Mouse (Mus musculus): Measurements from ENCODE around the gene Numbl. TPM values are rescaled to one million over a fixed set of nuclear protein-coding genes. Genes with fewer than 3 reads are reported as not detected.

Numbl gene
- total RNA-seq, 2 experiments from 2014 or later, result 11.3 to 13.6 TPM

DNA sequence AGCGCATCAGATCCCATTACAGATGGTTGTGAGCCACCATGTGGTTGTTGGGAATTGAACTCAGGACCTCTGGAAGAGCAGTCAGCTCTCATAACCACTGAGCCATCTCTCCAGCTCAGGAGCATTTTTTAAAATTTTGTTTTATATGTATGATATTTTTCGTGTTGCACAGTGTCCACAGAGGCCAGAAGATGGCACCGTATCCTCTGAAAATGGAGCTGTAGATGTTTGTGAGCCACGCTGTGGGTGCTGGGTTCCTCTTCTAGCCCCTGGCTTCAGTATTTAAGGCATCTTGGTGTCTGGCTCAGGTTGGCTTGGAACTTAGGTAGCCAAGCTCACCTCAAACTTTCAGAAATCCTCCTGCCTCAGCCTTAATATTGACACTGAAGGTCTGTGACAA lies 38.3 kb downstream of the Numbl start:
- no peak for DNase-seq

DNA sequence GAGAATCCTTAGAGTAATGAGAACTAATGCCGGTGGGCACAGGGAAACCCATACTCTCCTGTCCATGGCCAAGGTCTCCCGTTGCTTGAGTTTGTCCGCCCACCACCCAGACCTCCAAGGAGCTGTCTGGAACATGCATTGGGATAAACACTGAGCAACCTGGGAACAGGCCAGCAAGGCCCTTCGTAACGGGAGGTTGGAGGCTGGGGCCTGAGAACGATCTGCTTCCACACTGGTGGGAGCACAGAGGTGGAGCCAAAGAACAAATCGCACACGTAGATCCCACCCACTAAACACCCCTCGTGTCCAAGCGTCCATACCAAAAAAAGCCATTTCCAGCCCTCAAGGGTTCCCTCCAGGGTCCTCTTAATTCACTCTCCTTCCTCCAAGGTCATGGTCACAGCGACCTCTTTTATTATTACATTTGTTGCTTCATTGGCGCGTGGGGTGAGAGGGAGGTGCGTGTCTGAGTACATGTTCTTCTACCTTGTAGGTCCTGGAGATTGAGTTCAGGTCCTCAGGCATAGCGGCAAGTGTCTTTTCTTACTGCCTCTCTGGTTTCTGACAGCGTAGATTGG lies 39.9 kb downstream of the Numbl start:
- no peak for DNase-seq

DNA sequence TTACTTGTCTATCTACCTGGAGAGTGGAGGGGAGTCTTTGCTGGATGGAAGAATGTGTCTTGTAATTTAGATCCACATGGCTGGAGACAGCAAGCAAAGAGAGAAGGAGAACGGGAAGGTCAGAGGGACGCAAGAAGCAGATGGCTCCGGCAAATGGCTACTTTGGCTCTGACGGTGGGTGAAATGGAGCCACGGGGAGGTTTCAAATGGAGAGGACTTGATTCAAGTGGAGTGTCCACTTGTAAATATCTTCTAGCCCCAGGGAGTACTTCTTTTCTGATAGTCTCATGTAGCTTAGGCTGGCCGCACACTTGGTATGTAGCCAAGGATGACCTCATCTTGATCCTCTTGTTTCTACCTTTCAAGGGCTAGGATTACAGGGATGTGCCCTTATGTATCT lies 40.6 kb downstream of the Numbl start:
- DNase-seq, result no peak

DNA sequence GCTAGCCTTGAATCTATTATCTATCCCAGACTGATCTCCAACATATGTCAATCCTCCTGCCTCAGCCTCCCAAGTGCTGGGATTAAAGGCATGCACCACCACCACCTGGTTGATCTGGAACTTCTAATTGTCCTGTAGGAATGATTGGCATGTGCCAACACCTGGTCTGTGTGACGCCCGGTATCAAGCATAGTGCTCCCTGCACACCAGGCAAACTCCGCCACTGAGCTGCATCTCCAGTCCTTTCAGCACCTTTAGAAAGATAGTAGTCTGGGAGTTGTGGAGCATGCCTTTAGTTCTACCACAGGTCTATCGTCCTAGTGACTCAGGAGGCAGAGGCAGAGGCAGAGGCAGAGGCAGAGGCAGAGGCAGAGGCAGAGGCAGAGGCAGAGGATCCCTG lies 42.1 kb downstream of the Numbl start:
- DNase-seq, result no peak

DNA sequence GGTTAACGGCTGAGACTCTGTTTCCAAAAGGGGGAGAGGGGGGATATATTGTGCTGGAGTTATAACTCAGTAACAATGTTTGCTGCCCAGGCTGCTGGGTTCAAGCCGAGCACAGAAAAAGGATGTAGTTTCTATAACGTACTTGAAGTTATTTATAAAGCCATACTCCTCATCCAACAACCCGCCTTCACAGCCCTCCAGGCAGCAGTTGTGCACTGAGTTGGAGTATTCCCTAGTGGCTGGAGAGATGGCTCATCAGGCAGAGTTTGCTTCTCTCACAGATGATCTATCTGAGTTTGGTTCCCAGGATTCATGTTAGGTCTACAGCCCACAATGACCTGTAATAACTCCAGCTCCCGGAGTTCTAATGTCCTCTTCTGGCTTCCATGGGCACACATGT lies 42.6 kb downstream of the Numbl start:
- DNase-seq, result no peak

DNA sequence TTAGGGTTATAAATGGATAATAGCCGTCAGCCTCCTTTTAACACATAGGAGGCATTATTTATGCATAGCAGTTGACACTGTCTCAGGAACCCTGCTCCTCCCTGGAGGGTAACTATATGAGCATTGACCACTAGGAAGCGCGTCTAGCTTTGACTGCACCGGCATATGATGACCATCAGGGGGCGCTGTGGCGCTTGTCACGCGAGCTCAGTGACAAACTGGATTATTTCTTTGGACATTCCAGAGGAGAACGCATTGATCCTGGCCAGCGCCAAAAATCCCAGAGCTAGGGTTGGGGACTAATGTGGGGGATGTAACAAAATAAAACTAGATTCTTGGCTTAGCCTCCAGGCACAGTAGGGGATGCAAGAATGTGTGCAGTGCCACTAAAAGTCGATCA lies 43.9 kb downstream of the Numbl start:
- peak; percentile 86 for DNase-seq

DNA sequence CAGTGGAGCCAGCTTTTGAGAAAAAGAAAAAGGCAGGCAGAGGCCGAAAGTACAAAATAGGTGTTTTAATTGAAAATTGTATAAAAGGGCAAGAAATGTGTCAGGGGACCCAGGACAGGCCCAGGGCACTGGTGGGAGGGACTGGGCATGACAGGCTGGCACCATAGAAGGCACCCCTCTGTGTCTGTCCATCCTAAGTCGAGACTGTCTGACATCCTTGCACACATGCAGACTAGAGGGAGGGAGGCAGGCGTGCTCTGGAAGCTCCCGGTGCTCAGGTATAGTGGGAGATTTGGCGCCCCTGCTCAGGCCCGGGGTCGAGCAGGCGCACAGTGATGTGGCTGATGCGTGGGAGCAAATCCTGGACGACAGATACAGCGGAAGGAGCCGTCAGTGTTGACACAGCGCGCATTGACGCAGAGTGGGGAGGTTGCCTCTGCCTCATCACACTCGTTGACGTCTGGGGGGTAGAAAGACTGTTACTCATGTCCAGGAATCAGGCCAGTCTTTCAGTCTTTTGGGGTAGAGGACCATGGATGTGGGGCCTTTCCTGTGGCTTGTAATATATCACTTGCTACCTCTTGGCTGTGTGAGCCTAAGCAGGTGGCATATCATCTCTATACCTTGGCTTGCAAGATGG lies 47.0 kb downstream of the Numbl start:
- no peak for DNase-seq

DNA sequence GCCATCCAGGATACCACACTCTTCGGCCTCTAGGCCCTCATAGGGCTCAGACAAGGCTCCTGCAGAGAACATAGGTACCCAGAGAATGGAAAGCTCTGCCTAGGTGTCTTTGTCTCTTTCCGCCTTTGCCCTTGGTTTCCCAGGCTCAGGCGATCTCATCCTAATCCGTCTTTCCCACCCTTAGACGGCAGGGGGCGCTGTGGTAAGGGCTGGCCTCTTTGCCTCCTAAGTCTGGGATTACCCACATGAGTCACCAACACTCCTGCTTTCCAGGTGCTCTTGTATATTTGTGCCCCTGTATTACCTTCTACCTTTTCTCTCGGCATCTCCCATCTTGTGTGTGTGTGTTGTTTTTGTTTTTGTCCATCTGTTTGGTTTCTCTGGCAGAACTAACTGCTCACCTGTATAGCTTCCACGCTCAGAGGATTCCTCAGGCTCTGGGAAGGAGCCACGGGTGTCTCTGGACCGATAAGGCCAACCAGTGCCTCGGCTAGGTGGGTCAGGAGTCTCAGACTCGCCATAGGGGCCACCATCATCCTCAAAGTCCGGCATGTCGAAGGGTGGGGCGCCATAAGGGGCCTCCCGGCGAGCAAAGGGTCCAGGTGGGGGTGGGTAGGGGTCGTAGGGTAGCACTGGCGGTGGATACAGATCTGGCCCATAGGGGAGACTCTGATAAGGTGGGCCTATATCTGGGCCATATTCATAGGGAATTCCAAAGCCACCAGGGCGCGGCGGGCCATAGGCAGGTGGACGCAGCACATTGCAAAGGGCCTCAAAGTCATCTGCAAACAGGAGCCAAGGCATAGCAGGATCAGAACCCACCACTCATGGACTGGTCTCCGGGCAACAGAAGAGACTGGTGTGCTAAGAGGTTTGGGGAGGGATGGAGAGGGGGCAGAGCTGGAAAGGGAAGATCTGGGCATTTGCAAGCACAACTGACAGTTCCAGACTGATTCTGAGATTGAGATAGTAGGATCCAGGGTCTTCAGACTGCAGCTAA lies 48.2 kb downstream of the Numbl start:
- peak; percentile 58 for DNase-seq

DNA sequence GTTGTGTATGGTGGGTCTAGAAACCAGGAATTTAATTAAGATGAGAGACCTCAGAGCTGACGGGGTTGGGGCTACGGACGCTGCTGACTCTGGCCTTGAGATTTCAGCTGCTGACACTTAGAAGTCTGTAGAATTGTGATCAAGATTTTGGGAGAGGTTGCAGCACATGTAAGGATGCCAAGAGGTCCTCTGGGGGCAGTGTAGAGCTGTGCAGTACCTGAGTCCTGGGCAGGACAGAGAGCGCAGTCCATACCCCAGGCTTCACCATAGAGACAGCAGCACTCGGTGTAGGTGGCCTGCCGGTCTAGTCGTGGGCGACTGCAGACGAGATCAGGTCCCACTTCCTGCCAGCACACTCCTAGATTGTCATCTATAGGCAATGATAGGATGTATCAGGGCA lies 49.3 kb downstream of the Numbl start:
- no peak for DNase-seq

DNA sequence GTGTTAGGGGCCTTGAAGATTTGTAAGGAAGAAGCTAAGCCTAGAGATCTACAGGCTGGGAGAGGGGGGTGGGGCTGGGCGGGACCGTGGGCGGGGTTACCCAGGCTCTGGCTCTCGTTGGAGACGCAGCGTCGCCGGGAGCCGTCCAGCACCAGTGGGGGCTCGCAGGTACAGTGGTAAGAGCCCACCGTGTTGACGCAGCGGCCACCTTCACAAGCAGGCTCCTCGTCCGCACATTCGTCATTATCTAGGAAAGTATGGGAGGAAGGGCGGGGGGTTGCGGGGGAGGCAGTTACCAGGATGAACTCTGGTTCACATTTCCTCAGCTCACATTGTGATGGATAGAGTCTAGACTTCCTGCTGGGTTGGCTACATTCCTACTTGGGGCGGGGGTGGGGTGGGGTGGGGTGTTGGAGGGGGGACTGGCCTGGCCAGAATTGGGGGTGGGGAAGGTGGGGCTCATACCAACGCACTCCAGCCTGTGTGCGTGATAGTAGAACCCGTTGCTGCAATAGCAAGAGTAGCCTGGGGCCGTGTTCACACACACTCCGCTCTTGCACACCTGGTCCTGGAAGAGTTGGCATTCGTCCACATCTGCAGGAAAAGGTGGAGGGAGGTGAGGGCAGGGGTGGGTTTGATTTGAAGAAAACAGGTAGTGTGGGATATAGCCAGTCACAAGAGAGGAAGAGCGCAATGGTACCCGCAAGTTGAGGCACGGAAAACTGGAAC lies 50.8 kb downstream of the Numbl start:
- DNase-seq, result no peak

DNA sequence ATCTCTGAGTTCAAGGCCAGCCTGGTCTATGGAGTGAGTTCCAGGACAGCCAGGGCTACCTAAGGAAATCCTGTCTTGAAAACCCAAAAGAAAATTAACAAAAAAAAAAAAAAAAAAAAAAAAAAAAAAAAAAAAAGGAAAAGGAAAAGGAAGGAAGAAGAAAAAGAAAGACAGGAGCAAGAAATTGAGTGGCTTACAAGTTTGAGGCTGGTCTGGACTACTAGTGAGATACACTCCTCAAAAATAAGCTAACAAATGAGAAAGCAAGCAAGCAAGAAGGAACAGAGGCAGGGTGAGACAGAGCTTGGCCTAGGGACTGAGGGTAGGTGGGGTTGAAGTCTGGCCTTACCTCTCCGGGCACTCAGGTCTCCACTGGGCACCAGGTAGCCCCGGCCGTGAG lies 51.6 kb downstream of the Numbl start:
- no peak for DNase-seq

DNA sequence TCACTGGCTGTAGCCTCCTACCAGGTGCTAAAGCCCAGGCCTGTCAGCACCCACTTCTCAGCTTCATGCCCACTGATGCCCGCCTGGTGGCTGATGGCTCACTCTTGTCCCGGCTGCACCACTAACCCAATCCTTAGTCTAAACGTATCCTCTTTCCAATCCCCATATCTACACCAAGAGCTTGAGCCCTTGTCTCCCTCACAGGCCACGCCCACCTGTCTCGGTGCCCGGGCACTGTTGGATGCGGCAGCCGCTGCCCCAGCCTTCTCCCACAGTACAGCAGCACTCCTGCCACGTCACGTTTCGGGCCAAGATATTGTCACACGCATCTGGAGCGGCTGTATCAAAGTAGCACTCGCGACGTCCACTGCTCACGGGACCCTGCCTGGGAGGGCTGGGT lies 52.1 kb downstream of the Numbl start:
- peak; percentile 70 for DNase-seq

DNA sequence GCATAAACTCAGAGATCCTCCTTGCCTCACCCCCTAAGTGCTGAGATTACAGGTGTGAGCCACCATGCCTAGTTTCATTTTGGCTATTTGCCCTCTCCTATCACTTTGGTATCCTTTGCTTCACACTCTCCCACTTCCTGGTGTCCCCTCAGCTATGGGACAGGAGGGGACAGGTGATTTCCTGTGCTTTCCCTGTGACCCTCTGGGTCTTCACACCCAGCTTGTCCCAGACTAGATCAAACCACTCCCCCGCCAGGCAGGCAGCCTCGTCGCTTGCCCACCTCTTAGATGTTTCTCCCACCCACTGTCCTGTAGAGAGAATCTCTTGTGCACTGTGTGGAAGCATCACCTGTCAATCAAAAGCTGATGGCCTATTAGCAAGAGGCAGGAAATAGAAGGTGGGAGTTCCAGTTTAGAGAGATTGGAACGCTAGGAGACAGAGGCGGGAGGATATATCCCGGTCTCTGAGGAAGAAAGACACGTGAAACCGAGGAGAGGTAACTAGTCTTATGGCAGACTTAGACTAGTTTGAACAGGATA lies 52.8 kb downstream of the Numbl start:
- DNase-seq, result no peak

DNA sequence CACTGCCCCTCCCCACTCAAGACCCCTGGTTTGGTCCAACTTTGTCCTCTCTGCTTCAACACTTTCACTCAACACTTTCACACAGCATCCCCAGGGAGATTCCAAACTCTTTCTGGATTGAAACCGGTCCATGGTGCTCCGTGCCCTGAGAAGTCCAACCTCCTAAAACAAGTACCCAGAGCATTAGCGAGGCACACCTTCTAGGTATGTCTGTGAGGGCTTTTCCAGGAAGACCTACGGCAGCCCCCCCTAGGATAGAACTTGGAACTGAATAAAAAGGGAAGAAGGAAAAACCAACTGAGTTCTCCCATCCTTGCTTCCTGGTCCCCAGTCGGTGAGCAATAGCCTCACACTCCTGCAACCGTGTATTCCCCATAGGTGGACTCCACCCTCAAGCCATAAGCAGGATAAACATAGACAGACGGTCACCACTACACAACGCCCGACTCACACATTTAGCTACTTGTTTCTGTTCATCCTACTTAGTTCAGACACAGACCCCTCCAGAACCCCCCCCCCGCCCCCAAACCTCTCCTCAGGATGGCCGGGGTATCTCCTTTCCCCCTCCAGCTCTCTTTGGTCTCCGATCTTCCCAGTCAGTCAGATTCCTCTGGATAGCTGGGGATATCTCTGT lies 53.5 kb downstream of the Numbl start:
- no peak for DNase-seq

DNA sequence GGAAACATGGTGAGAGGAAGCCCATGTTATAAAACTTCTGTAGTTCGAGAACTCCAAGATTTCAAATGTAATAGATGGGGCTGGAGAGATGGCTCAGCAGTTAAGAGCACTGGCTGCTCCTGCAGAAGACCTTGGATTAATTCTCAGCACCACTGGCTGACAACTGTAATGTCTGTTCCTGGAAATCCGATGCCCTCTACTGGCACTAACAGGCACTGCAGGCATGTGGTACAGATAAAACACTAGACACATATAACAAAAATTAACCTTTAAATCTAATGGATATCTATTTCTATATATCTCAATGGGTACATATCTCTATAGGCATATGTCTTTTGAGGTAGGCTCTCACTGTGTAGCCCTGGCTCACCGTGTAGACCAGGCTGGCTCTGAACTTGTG lies 56.2 kb downstream of the Numbl start:
- DNase-seq, result no peak

DNA sequence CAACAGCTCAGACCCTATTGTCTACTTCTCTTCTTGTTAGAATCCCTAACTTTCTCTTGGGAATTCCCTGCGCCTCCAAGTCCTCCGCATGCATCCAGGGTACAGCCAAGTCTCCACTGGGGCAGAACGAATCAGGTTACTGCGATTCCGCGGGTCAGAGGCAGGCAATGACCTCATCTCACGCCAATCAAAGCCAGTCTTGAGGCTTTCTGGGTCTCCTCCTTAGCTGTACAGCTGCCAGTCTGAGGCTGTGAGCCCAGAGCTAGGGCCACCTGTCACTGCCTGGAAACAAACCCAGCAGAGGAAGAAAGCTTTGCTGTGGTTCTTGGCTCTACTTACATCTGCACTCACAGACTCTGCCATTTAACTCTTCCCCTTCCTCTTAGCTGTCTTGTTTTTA lies 57.7 kb downstream of the Numbl start:
- DNase-seq, result no peak

DNA sequence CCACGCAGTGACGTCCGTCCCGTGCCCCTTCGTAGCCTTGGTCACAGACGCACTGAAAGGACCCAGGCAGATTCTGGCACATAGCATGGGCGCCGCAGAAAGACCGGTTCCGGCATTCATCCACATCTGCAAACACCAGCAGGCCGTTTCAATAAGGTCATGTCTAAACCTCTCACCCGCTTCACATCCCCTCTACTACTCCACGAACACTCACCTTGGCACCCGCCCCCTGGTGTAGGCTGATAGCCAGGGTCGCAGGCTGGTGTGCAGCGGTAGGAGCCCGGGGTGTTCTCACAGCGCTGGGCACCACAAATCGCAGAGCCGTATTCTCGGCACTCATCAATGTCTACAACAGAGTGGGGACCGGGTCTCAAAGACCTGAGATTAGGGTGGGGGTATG lies 61.2 kb downstream of the Numbl start:
- DNase-seq, result no peak

DNA sequence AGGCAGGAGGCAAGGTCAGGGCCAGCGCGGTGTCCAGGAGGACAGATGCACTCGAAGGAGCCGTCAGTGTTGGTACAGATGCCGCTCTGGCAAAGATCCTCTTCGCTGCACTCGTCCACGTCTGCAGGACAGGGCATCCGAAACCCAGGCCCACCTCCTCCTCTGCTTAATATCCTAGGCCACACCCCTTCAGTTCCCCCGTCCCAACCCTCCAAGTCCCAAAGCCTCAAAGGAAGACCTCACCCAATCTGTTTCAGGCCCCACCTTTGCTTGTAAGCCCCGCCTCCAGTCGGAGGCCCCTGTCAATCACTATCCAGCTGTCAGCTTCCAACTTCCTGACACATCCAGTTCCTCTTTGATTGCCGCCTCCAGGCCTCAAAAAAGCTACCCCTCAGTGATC lies 64.1 kb downstream of the Numbl start:
- no peak for DNase-seq

DNA sequence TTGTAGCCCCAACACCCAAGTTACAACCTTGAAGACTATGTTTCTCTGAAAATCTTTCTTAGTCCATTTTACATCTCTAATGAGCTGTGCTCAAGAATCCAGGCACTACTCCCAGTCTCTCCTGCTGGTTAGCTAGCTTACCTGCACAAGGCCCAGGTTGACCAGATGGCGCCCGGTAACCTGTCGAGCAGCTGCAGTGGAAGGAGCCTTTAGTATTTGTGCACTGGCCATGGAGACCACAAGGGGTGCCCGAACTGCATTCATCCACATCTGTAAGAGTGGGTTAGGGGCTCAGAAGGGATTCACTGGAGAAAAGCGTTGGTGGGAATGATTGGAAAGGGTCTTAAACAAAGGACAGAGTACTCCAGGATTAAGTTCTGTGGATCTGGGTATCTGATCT lies 64.8 kb downstream of the Numbl start:
- no peak for DNase-seq

DNA sequence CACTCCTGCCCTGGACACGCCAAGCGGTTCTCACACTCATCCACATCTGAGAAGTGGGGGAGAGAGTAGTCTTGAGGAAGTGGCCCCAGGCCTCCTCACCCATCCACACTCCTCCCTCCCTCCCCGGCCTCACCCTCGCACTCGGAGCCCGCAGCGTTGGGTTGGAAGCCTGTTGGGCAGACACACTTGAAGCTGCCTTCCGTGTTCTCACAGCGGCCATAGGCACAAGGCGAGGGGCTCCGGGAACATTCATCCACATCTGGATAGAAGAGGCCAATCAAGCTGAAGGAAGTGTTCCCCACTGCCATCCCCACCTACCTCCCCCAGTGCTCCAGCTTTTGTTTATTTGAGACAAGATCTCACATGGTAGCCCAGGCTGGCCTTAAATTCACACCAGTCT lies 65.9 kb downstream of the Numbl start:
- DNase-seq, result no peak

DNA sequence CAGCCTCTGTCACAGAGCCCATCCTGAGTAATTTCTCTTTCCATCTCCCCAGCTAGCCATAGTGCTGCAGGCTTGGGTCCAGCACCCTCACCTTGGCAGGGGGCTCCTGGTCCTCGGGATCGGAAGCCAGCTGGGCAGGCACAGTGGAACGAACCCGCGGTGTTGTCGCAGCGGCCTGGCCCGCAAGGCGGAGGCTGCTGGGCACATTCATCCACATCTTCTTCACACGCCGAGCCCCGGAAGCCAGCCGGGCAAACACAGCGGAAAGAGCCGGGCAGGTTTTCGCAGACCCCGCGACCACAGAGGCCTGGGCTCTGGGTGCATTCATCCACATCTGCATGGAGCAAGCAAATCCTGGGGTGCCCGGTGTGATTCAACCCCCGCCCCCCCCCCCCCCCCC lies 66.7 kb downstream of the Numbl start:
- no peak for DNase-seq

DNA sequence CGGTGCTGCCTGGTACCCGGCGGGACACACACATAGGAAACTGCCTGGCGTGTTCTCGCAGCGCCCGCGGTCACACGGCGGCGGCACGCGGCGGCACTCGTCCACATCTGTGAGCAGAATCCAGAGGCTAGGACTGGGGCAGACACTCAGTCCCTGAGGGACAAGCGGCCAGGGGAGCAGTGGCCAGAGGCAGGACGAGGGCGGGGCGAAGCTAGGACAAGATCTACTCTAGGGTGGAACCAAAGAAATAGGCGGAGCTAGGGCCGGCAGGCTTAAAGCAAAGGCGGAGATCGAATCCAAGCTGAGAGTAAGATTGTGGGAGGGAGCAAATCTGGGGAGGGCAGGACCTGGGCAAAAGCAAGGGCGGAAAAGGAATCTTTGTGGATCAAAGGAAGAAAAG lies 67.5 kb downstream of the Numbl start:
- DNase-seq, result peak; percentile 83
